16 mouse cellular contexts compared by ENCODE assay signal in the genomic region with DNA sequence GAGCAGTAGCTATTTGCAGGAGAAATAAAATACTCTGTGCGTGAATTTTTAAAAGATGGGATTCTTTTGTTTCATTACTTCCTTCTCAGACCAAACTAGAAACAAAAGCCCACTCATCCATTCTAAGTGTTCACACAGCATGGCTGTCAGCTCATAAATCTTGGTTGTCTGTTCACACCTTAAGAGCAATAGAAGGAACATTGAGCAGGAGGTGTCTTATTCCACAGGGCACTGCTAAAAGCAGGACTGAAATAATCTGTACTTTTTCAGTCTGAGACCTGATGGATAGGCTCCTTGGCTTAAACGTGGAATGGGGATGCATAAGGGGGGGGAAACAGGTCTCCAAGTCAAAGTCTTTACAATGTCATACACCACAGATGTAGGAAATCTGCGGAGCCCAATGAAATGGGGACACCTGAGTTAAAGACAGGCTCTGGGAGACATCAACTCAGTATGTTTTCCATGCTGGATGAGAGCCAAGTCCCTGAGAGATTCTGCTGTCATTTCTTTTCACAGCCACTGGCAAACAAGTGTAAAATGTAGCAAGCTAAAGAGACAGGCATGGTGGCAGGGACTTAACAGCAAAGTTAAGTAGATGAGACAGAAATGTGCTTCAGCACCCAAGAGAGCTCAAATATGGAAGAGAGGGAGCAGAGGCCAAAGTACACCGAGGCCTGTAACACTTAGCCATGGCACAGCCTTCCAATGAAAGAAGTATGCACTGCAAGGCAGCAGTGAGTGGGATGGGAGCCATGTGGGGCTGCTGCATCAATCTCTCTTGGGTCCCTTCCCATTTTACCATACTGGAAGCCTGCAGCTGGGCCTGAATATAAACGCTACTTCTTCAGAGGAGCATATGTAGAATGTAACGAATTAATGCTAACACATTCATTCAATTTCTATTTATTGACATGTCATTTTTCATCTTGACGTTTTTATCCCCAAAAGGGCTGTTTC.
A peak's percentile ranks its signal among the peaks of the same experiment; 100 is the strongest.
DNase-seq lines count a peak whose midpoint lies in the region; ATAC-seq and TF ChIP-seq lines count a peak whose summit lies in the region.
"Had no signal": no experiment of that assay in that cellular context is flagged by ENCODE, and none has a peak within 500 bp of the region (broad histone marks: within the 10 kb centered on the region; RNA-seq: fewer than 3 reads in every experiment).

No protein-coding gene starts in this region.

- no peak overlapping the region for H3K4me3 ChIP-seq in hindbrain, embryonic 14.5 days (replicated peaks; ENCODE audit: low read length)
- no peak overlapping the region for H3K4me3 ChIP-seq in hindbrain, embryonic 13.5 days
- no peak overlapping the region for H3K4me3 ChIP-seq in midbrain, embryonic 14.5 days (replicated peaks; ENCODE audit: low read depth, low read length)
- H3K4me3 ChIP-seq in midbrain, embryonic 13.5 days (replicated peaks): no peak overlapping the region
- no peak overlapping the region for H3K4me3 ChIP-seq in limb, embryonic 14.5 days (replicated peaks; ENCODE audit: low read length)
- H3K4me3 ChIP-seq in hindbrain, embryonic 11.5 days (ENCODE audit: low read depth, low read length): no peak overlapping the region
- H3K4me3 ChIP-seq: heart, embryonic 12.5 days; hindbrain, embryonic 10.5 days; liver, embryonic 12.5 days had no signal

- H3K36me3 ChIP-seq in hindbrain, embryonic 14.5 days (replicated peaks; ENCODE audit: control insufficient read depth, insufficient read depth): no peaks in the 10 kb centered on the region
- H3K36me3 ChIP-seq in hindbrain, embryonic 13.5 days: no peaks in the 10 kb centered on the region
- H3K36me3 ChIP-seq in midbrain, embryonic 14.5 days (ENCODE audit: control insufficient read depth, insufficient read depth, low read length): no peaks in the 10 kb centered on the region
- no peaks in the 10 kb centered on the region for H3K36me3 ChIP-seq in midbrain, embryonic 13.5 days
- H3K36me3 ChIP-seq in limb, embryonic 14.5 days (ENCODE audit: control insufficient read depth, insufficient read depth, low read length): no peaks in the 10 kb centered on the region
- no peaks in the 10 kb centered on the region for H3K36me3 ChIP-seq in hindbrain, embryonic 11.5 days (ENCODE audit: control insufficient read depth, insufficient read depth, low read length)
- H3K36me3 ChIP-seq: heart, embryonic 12.5 days; hindbrain, embryonic 10.5 days; liver, embryonic 12.5 days had no signal

- H3K9ac ChIP-seq in hindbrain, embryonic 14.5 days: no peak overlapping the region
- no peak overlapping the region for H3K9ac ChIP-seq in hindbrain, embryonic 13.5 days
- H3K9ac ChIP-seq in midbrain, embryonic 14.5 days (replicated peaks; ENCODE audit: low read length): no peak overlapping the region
- H3K9ac ChIP-seq in midbrain, embryonic 13.5 days (replicated peaks): no peak overlapping the region
- H3K9ac ChIP-seq in limb, embryonic 14.5 days (ENCODE audit: low read depth, low read length, severe bottlenecking): no peak overlapping the region
- no peak overlapping the region for H3K9ac ChIP-seq in hindbrain, embryonic 11.5 days (ENCODE audit: low read depth, low read length)
- H3K9ac ChIP-seq: heart, embryonic 12.5 days; liver, embryonic 12.5 days had no signal

- H3K9me3 ChIP-seq in hindbrain, embryonic 14.5 days (ENCODE audit: control insufficient read depth, low read length): no peaks in the 10 kb centered on the region
- H3K9me3 ChIP-seq in hindbrain, embryonic 13.5 days: no peaks in the 10 kb centered on the region
- no peaks in the 10 kb centered on the region for H3K9me3 ChIP-seq in midbrain, embryonic 14.5 days (ENCODE audit: control insufficient read depth, low read length)
- H3K9me3 ChIP-seq in midbrain, embryonic 13.5 days: no peaks in the 10 kb centered on the region
- no peaks in the 10 kb centered on the region for H3K9me3 ChIP-seq in limb, embryonic 14.5 days (ENCODE audit: control insufficient read depth, low read length)
- no peaks in the 10 kb centered on the region for H3K9me3 ChIP-seq in hindbrain, embryonic 11.5 days (ENCODE audit: control insufficient read depth, low read length)
- H3K9me3 ChIP-seq: heart, embryonic 12.5 days; hindbrain, embryonic 10.5 days; liver, embryonic 12.5 days had no signal

- peak; percentile 53; the same call in 1 of the 2 replicates for ATAC-seq in hindbrain, embryonic 14.5 days (ENCODE audit: low FRiP score)
- ATAC-seq in hindbrain, embryonic 13.5 days (ENCODE audit: low FRiP score): no peak
- no peak for ATAC-seq in midbrain, embryonic 14.5 days (ENCODE audit: low FRiP score, low TSS enrichment)
- no peak for ATAC-seq in midbrain, embryonic 13.5 days
- peak; percentile 53; the same call in 1 of the 2 replicates for ATAC-seq in limb, embryonic 14.5 days (ENCODE audit: low FRiP score, low read depth)
- ATAC-seq in hindbrain, embryonic 11.5 days (ENCODE audit: low FRiP score): no peak
- ATAC-seq: liver, embryonic 12.5 days had no signal

- no peak for TF ChIP-seq CTCF in brain, embryonic 14.5 days (IDR thresholded peaks at IDR 0.05; ENCODE audit: borderline replicate concordance, extremely low read depth, insufficient read depth, insufficient read length)

- no peak overlapping the region for H3K4me2 ChIP-seq in hindbrain, embryonic 14.5 days (replicated peaks)
- no peak overlapping the region for H3K4me2 ChIP-seq in hindbrain, embryonic 13.5 days
- H3K4me2 ChIP-seq in midbrain, embryonic 14.5 days (ENCODE audit: low read length): no peak overlapping the region
- H3K4me2 ChIP-seq in midbrain, embryonic 13.5 days (replicated peaks): no peak overlapping the region
- H3K4me2 ChIP-seq in limb, embryonic 14.5 days (replicated peaks; ENCODE audit: low read depth, low read length, severe bottlenecking): no peak overlapping the region
- no peak overlapping the region for H3K4me2 ChIP-seq in hindbrain, embryonic 11.5 days (replicated peaks; ENCODE audit: low read depth, low read length)
- H3K4me2 ChIP-seq: heart, embryonic 12.5 days; liver, embryonic 12.5 days; midbrain, embryonic 11.5 days had no signal

- no peaks in the 10 kb centered on the region for H3K4me1 ChIP-seq in hindbrain, embryonic 14.5 days (replicated peaks; ENCODE audit: control insufficient read depth, insufficient read depth, low read length)
- no peaks in the 10 kb centered on the region for H3K4me1 ChIP-seq in hindbrain, embryonic 13.5 days (replicated peaks)
- no peaks in the 10 kb centered on the region for H3K4me1 ChIP-seq in midbrain, embryonic 14.5 days (ENCODE audit: control insufficient read depth, insufficient read depth, low read length)
- H3K4me1 ChIP-seq in midbrain, embryonic 13.5 days (replicated peaks): 0 out of 2 replicates have a peak, but pooled peaks cover 4% of the 10 kb centered on the region
- no peaks in the 10 kb centered on the region for H3K4me1 ChIP-seq in limb, embryonic 14.5 days (ENCODE audit: control insufficient read depth, insufficient read depth, low read length)
- no peaks in the 10 kb centered on the region for H3K4me1 ChIP-seq in hindbrain, embryonic 11.5 days (replicated peaks; ENCODE audit: control insufficient read depth, insufficient read depth, low read length)
- H3K4me1 ChIP-seq: hindbrain, embryonic 10.5 days; liver, embryonic 12.5 days had no signal

- TF ChIP-seq POLR2A in brain, embryonic 14.5 days (IDR thresholded peaks at IDR 0.05; ENCODE audit: borderline replicate concordance, extremely low read depth, insufficient read depth, insufficient read length, poor library complexity, severe bottlenecking): no peak
- no peak for TF ChIP-seq POLR2A in limb, embryonic 14.5 days (IDR thresholded peaks at IDR 0.05; ENCODE audit: borderline replicate concordance, extremely low read depth, insufficient read depth, insufficient read length)

- H3K27ac ChIP-seq in hindbrain, embryonic 14.5 days: no peak overlapping the region
- H3K27ac ChIP-seq in hindbrain, embryonic 13.5 days: no peak overlapping the region
- H3K27ac ChIP-seq in midbrain, embryonic 14.5 days (replicated peaks; ENCODE audit: low read depth, low read length): no peak overlapping the region
- H3K27ac ChIP-seq in midbrain, embryonic 13.5 days: no peak overlapping the region
- H3K27ac ChIP-seq in limb, embryonic 14.5 days (replicated peaks; ENCODE audit: low read depth, low read length): no peak overlapping the region
- no peak overlapping the region for H3K27ac ChIP-seq in hindbrain, embryonic 11.5 days (ENCODE audit: low read depth, low read length)
- H3K27ac ChIP-seq: hindbrain, embryonic 10.5 days; liver, embryonic 12.5 days had no signal

- no peaks in the 10 kb centered on the region for H3K27me3 ChIP-seq in hindbrain, embryonic 14.5 days (ENCODE audit: control insufficient read depth, insufficient read depth, low read length)
- no peaks in the 10 kb centered on the region for H3K27me3 ChIP-seq in hindbrain, embryonic 13.5 days
- no peaks in the 10 kb centered on the region for H3K27me3 ChIP-seq in midbrain, embryonic 14.5 days (ENCODE audit: control insufficient read depth, insufficient read depth, low read length)
- no peaks in the 10 kb centered on the region for H3K27me3 ChIP-seq in midbrain, embryonic 13.5 days
- H3K27me3 ChIP-seq in limb, embryonic 14.5 days (ENCODE audit: control insufficient read depth, insufficient read depth, low read length): no peaks in the 10 kb centered on the region
- H3K27me3 ChIP-seq in hindbrain, embryonic 11.5 days (ENCODE audit: control insufficient read depth, insufficient read depth, low read length): no peaks in the 10 kb centered on the region
- H3K27me3 ChIP-seq: CH12.LX; heart, embryonic 12.5 days; liver, embryonic 12.5 days had no signal

- 70% methylated on average over 7 of the region's 7 CpGs for WGBS in hindbrain, embryonic 14.5 days
- WGBS in hindbrain, embryonic 13.5 days: 60% methylated on average over 7 of the region's 7 CpGs
- WGBS in midbrain, embryonic 14.5 days: 82% methylated on average over 7 of the region's 7 CpGs
- WGBS in midbrain, embryonic 13.5 days: 83% methylated on average over 7 of the region's 7 CpGs
- 47% methylated on average over 7 of the region's 7 CpGs for WGBS in limb, embryonic 14.5 days
- WGBS in hindbrain, embryonic 11.5 days: 71% methylated on average over 7 of the region's 7 CpGs

- DNase-seq in hindbrain, embryonic 14.5 days (ENCODE audit: low spot score): no peak
- peak; percentile 20 for DNase-seq in midbrain, embryonic 14.5 days
- DNase-seq in brain, embryonic 14.5 days (ENCODE audit: low read depth): peak; percentile 64
- peak; percentile 19 for DNase-seq in limb, embryonic 14.5 days (ENCODE audit: low spot score)
- DNase-seq in hindbrain, embryonic 11.5 days (ENCODE audit: low spot score): no peak
- DNase-seq: adrenal gland, adult 8-10 months; gastrocnemius, postnatal 25 days; lung, postnatal 14 days; thymus, postnatal 36 days had no signal

Comparison
In these comparisons a context has a peak if more than half of its experiments do, and no peak if none do; other contexts are left out.
1. ATAC-seq: peak in hindbrain, embryonic 14.5 days (single experiment) and limb, embryonic 14.5 days (single experiment); none in hindbrain, embryonic 13.5 days (single experiment), midbrain, embryonic 14.5 days (single experiment), midbrain, embryonic 13.5 days (single experiment) and hindbrain, embryonic 11.5 days (single experiment).
2. DNase-seq: peak in midbrain, embryonic 14.5 days (single experiment), brain, embryonic 14.5 days (single experiment) and limb, embryonic 14.5 days (single experiment); none in hindbrain, embryonic 14.5 days (single experiment) and hindbrain, embryonic 11.5 days (single experiment).